Comparison of ENCODE assay signal across 38 mouse cellular contexts in the genomic region with DNA sequence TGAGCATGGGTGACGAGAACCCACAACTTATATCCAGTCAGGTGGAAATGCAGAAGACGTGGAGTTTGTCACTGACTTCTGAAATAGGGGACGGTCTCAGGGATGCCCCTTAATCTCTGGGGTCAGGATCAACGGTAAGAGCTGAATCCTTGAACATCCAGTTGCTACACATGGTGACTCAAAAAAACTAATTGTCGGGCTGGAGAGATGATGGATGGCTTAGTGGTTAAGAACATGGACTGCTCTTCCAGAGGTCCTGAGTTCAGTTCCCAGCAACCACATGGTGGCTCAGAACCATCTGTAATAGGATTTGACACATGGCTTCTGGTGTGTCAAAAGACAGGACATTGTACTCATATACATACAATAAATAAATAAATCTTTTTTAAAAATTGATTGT. TPM values are rescaled to one million over a fixed set of nuclear protein-coding genes. Genes with fewer than 3 reads are reported as not detected.
"Had no signal": no experiment of that assay in that cellular context is flagged by ENCODE, and none has a peak within 500 bp of the region (broad histone marks: within the 10 kb centered on the region; RNA-seq: fewer than 3 reads in every experiment).

No protein-coding gene starts in this region.

- H3K4me1 ChIP-seq: embryonic facial prominence, embryonic 12.5 days had no signal

- H3K9ac ChIP-seq: embryonic facial prominence, embryonic 12.5 days; embryonic facial prominence, embryonic 13.5 days; embryonic facial prominence, embryonic 15.5 days; forebrain, embryonic 12.5 days; forebrain, embryonic 13.5 days; forebrain, embryonic 15.5 days; forebrain, postnatal 0 days had no signal

- H3K4me2 ChIP-seq: embryonic facial prominence, embryonic 12.5 days; embryonic facial prominence, embryonic 13.5 days; embryonic facial prominence, embryonic 15.5 days; forebrain, embryonic 12.5 days; forebrain, embryonic 13.5 days; forebrain, embryonic 15.5 days had no signal

- H3K27me3 ChIP-seq: embryonic facial prominence, embryonic 12.5 days; embryonic facial prominence, embryonic 13.5 days; forebrain, embryonic 15.5 days had no signal

- H3K27ac ChIP-seq: embryonic facial prominence, embryonic 10.5 days; embryonic facial prominence, embryonic 12.5 days; embryonic facial prominence, embryonic 13.5 days; embryonic facial prominence, embryonic 15.5 days; forebrain, embryonic 10.5 days; forebrain, embryonic 12.5 days; forebrain, embryonic 13.5 days; forebrain, embryonic 15.5 days; gastrocnemius, adult 2 months; heart, adult 2 months had no signal

- H3K36me3 ChIP-seq: embryonic facial prominence, embryonic 10.5 days; embryonic facial prominence, embryonic 12.5 days; embryonic facial prominence, embryonic 13.5 days; embryonic facial prominence, embryonic 15.5 days; forebrain, embryonic 10.5 days; forebrain, embryonic 12.5 days; forebrain, embryonic 15.5 days had no signal

- H3K4me3 ChIP-seq: embryonic facial prominence, embryonic 10.5 days; embryonic facial prominence, embryonic 12.5 days; embryonic facial prominence, embryonic 13.5 days; embryonic facial prominence, embryonic 15.5 days; erythroblast, embryonic 14.5 days; forebrain, embryonic 10.5 days; forebrain, embryonic 12.5 days; forebrain, embryonic 13.5 days; forebrain, embryonic 15.5 days; gastrocnemius, adult 2 months; heart, adult 2 months had no signal

- DNase-seq: cerebellum, adult 9-10 months; cerebellum, adult 9-11 months; cerebellum, postnatal 10 days; cerebellum, postnatal 14 days; cerebellum, postnatal 25 days; cerebellum, postnatal 36 days; embryo, embryonic 11 days; forebrain, postnatal 0 days; gastrocnemius, adult 2 months; gastrocnemius, postnatal 10 days; gastrocnemius, postnatal 14 days; gastrocnemius, postnatal 25 days; gastrocnemius, postnatal 36 days; heart, adult 18-20 months; heart, adult 2 months had no signal

- H3K9me3 ChIP-seq: embryonic facial prominence, embryonic 10.5 days; embryonic facial prominence, embryonic 12.5 days; embryonic facial prominence, embryonic 13.5 days; embryonic facial prominence, embryonic 15.5 days; forebrain, embryonic 10.5 days; forebrain, embryonic 12.5 days; forebrain, embryonic 13.5 days; forebrain, embryonic 15.5 days had no signal

RNA-seq across cellular contexts. Expression of gene Olfr1368, which starts 10.2 kb away (rescaled TPM):
- total RNA-seq: common myeloid progenitor, adult 5-6 weeks; forebrain, postnatal 0 days; gastrocnemius, adult 18-20 months; gastrocnemius, adult 2 months; gastrocnemius, adult 8-10 months; gastrocnemius, postnatal 10 days; gastrocnemius, postnatal 14 days; gastrocnemius, postnatal 25 days; gastrocnemius, postnatal 36 days; gastrocnemius, postnatal 4 days; granulocyte monocyte progenitor cell, adult 5-6 weeks; heart, adult 18-20 months; heart, adult 2 months; heart, adult 8-10 months had no signal
- polyA plus RNA-seq: cortical plate, adult 2 months; embryonic facial prominence, embryonic 10.5 days; embryonic facial prominence, embryonic 11.5 days; embryonic facial prominence, embryonic 12.5 days; embryonic facial prominence, embryonic 13.5 days; embryonic facial prominence, embryonic 14.5 days; embryonic facial prominence, embryonic 15.5 days; erythroblast, embryonic 14.5 days; forebrain, embryonic 10.5 days; forebrain, embryonic 11.5 days; forebrain, embryonic 12.5 days; forebrain, embryonic 13.5 days; forebrain, embryonic 14.5 days; forebrain, embryonic 15.5 days; forebrain, embryonic 16.5 days; forebrain, postnatal 0 days; frontal cortex, adult 2 months; gonadal fat pad, adult 2 months; heart, adult 2 months had no signal

RNA-seq across cellular contexts. Expression of gene Olfr263, which starts 26.4 kb away (rescaled TPM):
- total RNA-seq: common myeloid progenitor, adult 5-6 weeks; forebrain, postnatal 0 days; gastrocnemius, adult 18-20 months; gastrocnemius, adult 2 months; gastrocnemius, adult 8-10 months; gastrocnemius, postnatal 10 days; gastrocnemius, postnatal 14 days; gastrocnemius, postnatal 25 days; gastrocnemius, postnatal 36 days; gastrocnemius, postnatal 4 days; granulocyte monocyte progenitor cell, adult 5-6 weeks; heart, adult 18-20 months; heart, adult 2 months; heart, adult 8-10 months had no signal
- polyA plus RNA-seq: cortical plate, adult 2 months; embryonic facial prominence, embryonic 10.5 days; embryonic facial prominence, embryonic 11.5 days; embryonic facial prominence, embryonic 12.5 days; embryonic facial prominence, embryonic 13.5 days; embryonic facial prominence, embryonic 15.5 days; erythroblast, embryonic 14.5 days; forebrain, embryonic 10.5 days; forebrain, embryonic 11.5 days; forebrain, embryonic 12.5 days; forebrain, embryonic 13.5 days; forebrain, embryonic 14.5 days; forebrain, embryonic 15.5 days; forebrain, embryonic 16.5 days; forebrain, postnatal 0 days; frontal cortex, adult 2 months; gonadal fat pad, adult 2 months; heart, adult 2 months had no signal

RNA-seq across cellular contexts. Expression of gene Olfr1369-ps1, which starts 44.6 kb away (rescaled TPM):
- total RNA-seq: forebrain, postnatal 0 days; gastrocnemius, adult 18-20 months; gastrocnemius, adult 2 months; gastrocnemius, adult 8-10 months; gastrocnemius, postnatal 10 days; gastrocnemius, postnatal 14 days; gastrocnemius, postnatal 25 days; gastrocnemius, postnatal 36 days; gastrocnemius, postnatal 4 days; heart, adult 18-20 months; heart, adult 2 months; heart, adult 8-10 months had no signal
- polyA plus RNA-seq: cortical plate, adult 2 months; embryonic facial prominence, embryonic 11.5 days; erythroblast, embryonic 14.5 days; forebrain, embryonic 11.5 days; forebrain, embryonic 12.5 days; forebrain, embryonic 14.5 days; forebrain, embryonic 15.5 days; forebrain, embryonic 16.5 days; forebrain, postnatal 0 days; frontal cortex, adult 2 months; gonadal fat pad, adult 2 months; heart, adult 2 months had no signal
